Mouse (Mus musculus): ENCODE measurements around the gene Zc3h7b. TPM values are rescaled to one million over a fixed set of nuclear protein-coding genes. Genes with fewer than 3 reads are reported as not detected.
"Not testable (repeated sequence)": the region's sequence is repeated elsewhere in the genome, so short reads cannot be mapped to it uniquely, and the experiment has no call there.

The Zc3h7b gene
- polyA plus RNA-seq (2015; fragmentation: Nextera tagmentation; extraction: Ambion mirVana): 41.5 and 44.3 TPM in 2 replicates

GRCm38 (mm10) chr15:81744992-81745600 is at the start of gene Zc3h7b, which contains the start of gene Rangap1:
Gene Zc3h7b (plus strand): TSS chr15:81745057.
Gene Rangap1 (minus strand): TSS chr15:81745530.
- H3K9me3 ChIP-seq (replicated peaks): no peaks in the 10 kb centered on the region
- peak; percentile 87 for ATAC-seq
- H3K9ac ChIP-seq: peak within 1 kb of the TSS; percentile 98
- H3K4me2 ChIP-seq: peak within 1 kb of the TSS; percentile 85
- peak within 1 kb of the TSS; percentile 98 for H3K4me3 ChIP-seq
- H3K36me3 ChIP-seq (ENCODE audit: poor library complexity, severe bottlenecking): no peaks in the 10 kb centered on the region
- H3K27me3 ChIP-seq: no peaks in the 10 kb centered on the region
- WGBS: 0% methylated on average over 49 of the region's 65 CpGs
- peaks cover 29% of the 10 kb centered on the region for H3K4me1 ChIP-seq
- peak within 1 kb of the TSS; percentile 95 for H3K27ac ChIP-seq

- H3K27ac ChIP-seq: no peak within 1 kb of the TSS
Measured at GRCm38 (mm10) chr15:81697175-81697574, 47.7 kb upstream of the Zc3h7b start, which contains the start of gene Chadl. Gene Chadl (minus strand): TSS chr15:81697287.

GRCm38 (mm10) chr15:81697847-81698246 is 47.0 kb upstream of the Zc3h7b start:
- 55% methylated on average over 3 of the region's 3 CpGs for WGBS
- H3K4me2 ChIP-seq: no peak overlapping the region
- peaks cover 20% of the 10 kb centered on the region for H3K4me1 ChIP-seq

More at GRCm38 (mm10) chr15:81697175-81697574, 47.7 kb upstream of the Zc3h7b start, which contains the start of gene Chadl:
- H3K9me3 ChIP-seq (replicated peaks): no peaks in the 10 kb centered on the region
- peaks cover 2% of the 10 kb centered on the region; the same call in 1 of the 2 replicates for H3K36me3 ChIP-seq (ENCODE audit: poor library complexity, severe bottlenecking)
- H3K9ac ChIP-seq: no peak within 1 kb of the TSS
- no peak within 1 kb of the TSS for H3K4me3 ChIP-seq
- ATAC-seq: no peak
- peaks cover 45% of the 10 kb centered on the region for H3K27me3 ChIP-seq
- peaks cover 21% of the 10 kb centered on the region for H3K4me1 ChIP-seq
- H3K4me2 ChIP-seq: no peak within 1 kb of the TSS
- WGBS: 51% methylated on average over 7 of the region's 7 CpGs

GRCm38 (mm10) chr15:81698532-81698931 is 46.3 kb upstream of the Zc3h7b start:
- ATAC-seq: no peak
- H3K9ac ChIP-seq: no peak overlapping the region
- WGBS: 74% methylated on average over 2 of the region's 2 CpGs

More at GRCm38 (mm10) chr15:81697847-81698246, 47.0 kb upstream of the Zc3h7b start:
- Histone ChIP-seq H3K9ac (no peak overlapping the region), H3K27me3 (peaks cover 38% of the 10 kb centered on the region), H3K4me3 (no peak overlapping the region), H3K9me3 (replicated peaks) (no peaks in the 10 kb centered on the region), H3K36me3 (ENCODE audit: poor library complexity, severe bottlenecking) (peaks cover 9% of the 10 kb centered on the region), H3K27ac (no peak overlapping the region)
- no peak for ATAC-seq

GRCm38 (mm10) chr15:81700161-81700560 is 44.7 kb upstream of the Zc3h7b start:
- no peak for ATAC-seq
- H3K27me3 ChIP-seq: peaks cover 15% of the 10 kb centered on the region
- H3K9ac ChIP-seq: no peak overlapping the region
- H3K4me1 ChIP-seq: no peaks in the 10 kb centered on the region
- H3K36me3 ChIP-seq (ENCODE audit: poor library complexity, severe bottlenecking): peaks cover 32% of the 10 kb centered on the region
- no peak overlapping the region for H3K4me3 ChIP-seq
- H3K27ac ChIP-seq: no peak overlapping the region
- no peaks in the 10 kb centered on the region for H3K9me3 ChIP-seq (replicated peaks)
- H3K4me2 ChIP-seq: no peak overlapping the region
- WGBS: 72% methylated on average over 2 of the region's 2 CpGs

More at GRCm38 (mm10) chr15:81698532-81698931, 46.3 kb upstream of the Zc3h7b start:
- H3K4me1 ChIP-seq: peaks cover 13% of the 10 kb centered on the region
- no peak overlapping the region for H3K4me3 ChIP-seq
- no peak overlapping the region for H3K27ac ChIP-seq
- no peaks in the 10 kb centered on the region for H3K9me3 ChIP-seq (replicated peaks)
- H3K27me3 ChIP-seq: peaks cover 31% of the 10 kb centered on the region
- H3K36me3 ChIP-seq (ENCODE audit: poor library complexity, severe bottlenecking): peaks cover 16% of the 10 kb centered on the region
- no peak overlapping the region for H3K4me2 ChIP-seq

- Histone ChIP-seq H3K4me3 (no peak overlapping the region), H3K9ac (no peak overlapping the region), H3K27me3 (peaks cover 11% of the 10 kb centered on the region), H3K4me1 (no peaks in the 10 kb centered on the region), H3K4me2 (no peak overlapping the region), H3K27ac (no peak overlapping the region), H3K9me3 (replicated peaks) (no peaks in the 10 kb centered on the region), H3K36me3 (ENCODE audit: poor library complexity, severe bottlenecking) (peaks cover 36% of the 10 kb centered on the region)
- WGBS: 88% methylated on average over 8 of the region's 8 CpGs
- no peak for ATAC-seq
Measured at GRCm38 (mm10) chr15:81700601-81701000, 44.3 kb upstream of the Zc3h7b start.

GRCm38 (mm10) chr15:81701350-81701749 is 43.5 kb upstream of the Zc3h7b start:
- not testable (repeated sequence) for H3K4me3 ChIP-seq; H3K4me2 ChIP-seq; H3K27ac ChIP-seq; H3K9me3 ChIP-seq (replicated peaks); H3K27me3 ChIP-seq; H3K4me1 ChIP-seq; H3K9ac ChIP-seq; ATAC-seq
- 77% methylated on average over 4 of the region's 4 CpGs for WGBS
- H3K36me3 ChIP-seq (ENCODE audit: poor library complexity, severe bottlenecking): peaks cover 44% of the 10 kb centered on the region

- WGBS: 91% methylated on average over 13 of the region's 13 CpGs
- Histone ChIP-seq H3K9me3 (replicated peaks) (no peaks in the 10 kb centered on the region), H3K36me3 (ENCODE audit: poor library complexity, severe bottlenecking) (peaks cover 53% of the 10 kb centered on the region), H3K27me3 (no peaks in the 10 kb centered on the region), H3K4me2 (no peak overlapping the region), H3K4me1 (no peaks in the 10 kb centered on the region), H3K27ac (no peak overlapping the region), H3K4me3 (no peak overlapping the region), H3K9ac (no peak overlapping the region)
- ATAC-seq: no peak
Measured at GRCm38 (mm10) chr15:81702306-81703093, 42.4 kb upstream of the Zc3h7b start.

- Histone ChIP-seq H3K9me3 (replicated peaks) (no peaks in the 10 kb centered on the region), H3K4me1 (no peaks in the 10 kb centered on the region), H3K27me3 (no peaks in the 10 kb centered on the region), H3K4me3 (no peak overlapping the region), H3K36me3 (ENCODE audit: poor library complexity, severe bottlenecking) (peaks cover 59% of the 10 kb centered on the region), H3K27ac (no peak overlapping the region), H3K9ac (no peak overlapping the region), H3K4me2 (no peak overlapping the region)
- WGBS: 91% methylated on average over 3 of the region's 3 CpGs
- no peak for ATAC-seq
Measured at GRCm38 (mm10) chr15:81703094-81703489, 41.8 kb upstream of the Zc3h7b start.

GRCm38 (mm10) chr15:81708991-81709390 is 35.9 kb upstream of the Zc3h7b start:
- Histone ChIP-seq H3K4me2 (no peak overlapping the region), H3K27ac (no peak overlapping the region), H3K27me3 (no peaks in the 10 kb centered on the region), H3K4me1 (no peaks in the 10 kb centered on the region), H3K9me3 (replicated peaks) (no peaks in the 10 kb centered on the region), H3K36me3 (ENCODE audit: poor library complexity, severe bottlenecking) (peaks cover 96% of the 10 kb centered on the region), H3K9ac (no peak overlapping the region), H3K4me3 (no peak overlapping the region)
- 90% methylated on average over 11 of the region's 11 CpGs for WGBS
- no peak for ATAC-seq

GRCm38 (mm10) chr15:81709686-81710085 is 35.2 kb upstream of the Zc3h7b start:
- Histone ChIP-seq H3K9ac (no peak overlapping the region), H3K9me3 (replicated peaks) (no peaks in the 10 kb centered on the region), H3K27me3 (no peaks in the 10 kb centered on the region), H3K36me3 (ENCODE audit: poor library complexity, severe bottlenecking) (peaks cover 91% of the 10 kb centered on the region), H3K4me3 (no peak overlapping the region), H3K4me2 (no peak overlapping the region), H3K4me1 (no peaks in the 10 kb centered on the region), H3K27ac (no peak overlapping the region)
- WGBS: 96% methylated on average over 1 of the region's 1 CpGs
- no peak for ATAC-seq

- Histone ChIP-seq H3K4me3 (no peak overlapping the region), H3K27ac (no peak overlapping the region), H3K36me3 (ENCODE audit: poor library complexity, severe bottlenecking) (peaks cover 90% of the 10 kb centered on the region), H3K4me1 (no peaks in the 10 kb centered on the region), H3K9ac (no peak overlapping the region), H3K9me3 (replicated peaks) (no peaks in the 10 kb centered on the region), H3K27me3 (no peaks in the 10 kb centered on the region), H3K4me2 (no peak overlapping the region)
- 70% methylated on average over 4 of the region's 4 CpGs for WGBS
- ATAC-seq: no peak
Measured at GRCm38 (mm10) chr15:81710801-81711200, 34.1 kb upstream of the Zc3h7b start.

All from forebrain, embryonic 13.5 days (tissue).